Mouse (Mus musculus) olfactory bulb, adult 2 months (tissue): ENCODE data around the gene Nup160.

Source experiments
- CTCF ChIP-seq: fragments of 200-500 bp; IDR thresholded peaks from 2 replicates; pipeline ENCODE4 v1.5.1; 2012; ENCODE audit warnings: low read depth, mild to moderate bottlenecking, low read length, moderate library complexity; ENCODE audit not compliant: insufficient read depth
- POLR2A ChIP-seq: fragments of 200-500 bp; IDR thresholded peaks from 2 replicates; pipeline ENCODE4 v1.6.1; 2012; ENCODE audit warnings: mild to moderate bottlenecking, low read depth, low read length, moderate library complexity; ENCODE audit not compliant: insufficient read depth

DNA sequence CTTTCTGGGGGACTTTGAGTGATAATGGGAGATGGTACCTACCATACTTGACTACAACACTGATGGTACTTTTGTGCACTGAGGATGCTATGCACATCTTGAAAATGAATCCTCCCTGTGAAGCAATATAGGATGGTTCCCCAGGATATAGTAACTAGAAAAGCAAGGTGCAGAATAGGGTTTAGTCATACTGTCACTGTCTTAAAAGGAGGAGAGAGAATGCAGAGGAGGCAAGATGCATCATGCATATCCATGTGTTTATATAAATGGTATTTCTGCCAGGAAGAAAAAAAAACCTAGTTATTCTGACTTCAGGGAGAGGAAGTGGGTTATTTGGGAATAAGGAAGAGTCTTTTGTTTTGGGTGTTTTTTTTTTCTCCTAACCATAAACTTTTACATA lies 42.3 kb upstream of the Nup160 start:
- TF ChIP-seq POLR2A (no peak), CTCF (no peak)
